Mouse (Mus musculus): Measurements from ENCODE around the gene Klra7. TPM values are rescaled to one million over a fixed set of nuclear protein-coding genes. Genes with fewer than 3 reads are reported as not detected.

Klra7 gene
- total and polyA plus RNA-seq, 2 experiments, result not detected

Other genes starting within 250 kb of the Klra7 start
- gene Klra6, start 206.4 kb downstream of the Klra7 start, total RNA-seq (2014; rRNA removed), result not detected in 2 replicates
- not detected in 2 replicates for gene Klra6, start 206.4 kb downstream of the Klra7 start, polyA plus RNA-seq (2012; rRNA removed)
- not detected in 2 replicates for gene Klra4, start 166.1 kb downstream of the Klra7 start, total RNA-seq (2014; rRNA removed)
- gene Klra4, start 166.1 kb downstream of the Klra7 start, polyA plus RNA-seq (2012; rRNA removed), result not detected in 2 replicates
- gene Klra8, start 103.4 kb downstream of the Klra7 start, total RNA-seq (2014; rRNA removed), result not detected in 2 replicates
- not detected in 2 replicates for gene Klra8, start 103.4 kb downstream of the Klra7 start, polyA plus RNA-seq (2012; rRNA removed)
- gene Klra9, start 40.2 kb downstream of the Klra7 start, total RNA-seq (2014; rRNA removed), result 0.20 TPM in 1 of 2 replicates, not detected in the other
- gene Klra9, start 40.2 kb downstream of the Klra7 start, polyA plus RNA-seq (2012; rRNA removed), result not detected in 2 replicates
- gene Klra10, start 48.6 kb upstream of the Klra7 start, total RNA-seq (2014; rRNA removed), result not detected in 2 replicates
- not detected in 2 replicates for gene Klra10, start 48.6 kb upstream of the Klra7 start, polyA plus RNA-seq (2012; rRNA removed)
- 0.20 TPM in 1 of 2 replicates, not detected in the other for gene Klra3, start 104.3 kb upstream of the Klra7 start, total RNA-seq (2014; rRNA removed)
- gene Klra3, start 104.3 kb upstream of the Klra7 start, polyA plus RNA-seq (2012; rRNA removed), result not detected in 2 replicates
- gene Klra1, start 153.6 kb upstream of the Klra7 start, total RNA-seq (2014; rRNA removed), result 0.09 and 0.40 TPM in 2 replicates
- not detected in 2 replicates for gene Klra1, start 153.6 kb upstream of the Klra7 start, polyA plus RNA-seq (2012; rRNA removed)

Data from liver, adult 2 months (tissue).